Mouse (Mus musculus) embryonic facial prominence, embryonic 15.5 days (tissue): ENCODE results near the gene Endou. TPM values are rescaled to one million over a fixed set of nuclear protein-coding genes. Genes with fewer than 3 reads are reported as not detected.
A peak's percentile ranks its signal among the peaks of the same experiment; 100 is the strongest.
"Not testable (repeated sequence)": the region's sequence is repeated elsewhere in the genome, so short reads cannot be mapped to it uniquely, and the experiment has no call there.

ENCODE experiments used
- ATAC-seq: fragments of 200-750 bp; cut with Nextera tagmentation; 2 replicates; pipeline ENCODE4 v1.8.0; 2017; ENCODE audit warnings: low read depth, moderate TSS enrichment; ENCODE audit not compliant: insufficient number of reproducible peaks, low FRiP score, low TSS enrichment
- H3K27ac ChIP-seq: fragments of 300-500 bp; sonication (generic); replicated peaks from 2 replicates; pipeline ENCODE4 v1.5.1; 2015; ENCODE audit warnings: mild to moderate bottlenecking, inconsistent platforms
- H3K27me3 ChIP-seq: fragments of 300-500 bp; sonication (generic); 2 replicates; pipeline ENCODE4 v1.6.1; 2015; ENCODE audit warnings: inconsistent platforms
- H3K36me3 ChIP-seq: fragments of 300-500 bp; sonication (generic); 2 replicates; pipeline ENCODE4 v1.6.1; 2015; ENCODE audit warnings: mild to moderate bottlenecking, inconsistent platforms
- H3K4me1 ChIP-seq: fragments of 300-500 bp; sonication (generic); 2 replicates; pipeline ENCODE4 v1.6.1; 2015; ENCODE audit warnings: inconsistent platforms
- H3K4me2 ChIP-seq: fragments of 300-500 bp; sonication (generic); replicated peaks from 2 replicates; pipeline ENCODE4 v1.6.1; 2015; ENCODE audit warnings: mild to moderate bottlenecking, inconsistent platforms
- H3K4me3 ChIP-seq: fragments of 300-500 bp; sonication (generic); replicated peaks from 2 replicates; pipeline ENCODE4 v1.5.1; 2015; ENCODE audit warnings: mild to moderate bottlenecking, inconsistent platforms
- H3K9ac ChIP-seq: fragments of 300-500 bp; sonication (generic); 2 replicates; pipeline ENCODE4 v1.6.1; 2015; ENCODE audit warnings: inconsistent platforms
- H3K9me3 ChIP-seq: fragments of 300-500 bp; sonication (generic); replicated peaks from 2 replicates; pipeline ENCODE4 v1.6.1; 2016; ENCODE audit warnings: inconsistent platforms
- WGBS: fragments of 180-500 bp; shearing (Covaris S2); methylation state at CpG from one replicate; pipeline ENCODE4 v1.1.7; 2015; 5-methylcytosine and 5-hydroxymethylcytosine counted together
- polyA plus RNA-seq: library from polyadenylated mRNA; unstranded; fragments of >200 nt; fragmentation: Nextera tagmentation; extraction: Ambion mirVana; gene quantifications from 2 replicates; pipeline ENCODE4 v1.2.1, GENCODE M21; 2015

Endou gene
- polyA plus RNA-seq, 1 experiment from 2014 or later, result 35.9 TPM

- no peak overlapping the region for H3K4me3 ChIP-seq
- no peaks in the 10 kb centered on the region for H3K4me1 ChIP-seq
- H3K27ac ChIP-seq, result no peak overlapping the region
- H3K4me2 ChIP-seq, result no peak overlapping the region
- peaks cover 75% of the 10 kb centered on the region for H3K36me3 ChIP-seq
- no peaks in the 10 kb centered on the region for H3K27me3 ChIP-seq
- H3K9ac ChIP-seq, result no peak overlapping the region
- no peaks in the 10 kb centered on the region for H3K9me3 ChIP-seq
- no peak for ATAC-seq
- WGBS, result 92% methylated on average over 3 of the region's 3 CpGs
Measured at GRCm38 (mm10) chr15:97677341-97677740, 53.8 kb downstream of the Endou start.

GRCm38 (mm10) chr15:97675927-97676326 is 55.2 kb downstream of the Endou start:
- no peak overlapping the region for H3K27ac ChIP-seq
- no peak for ATAC-seq
- no peaks in the 10 kb centered on the region for H3K9me3 ChIP-seq
- no peak overlapping the region for H3K4me3 ChIP-seq
- H3K4me2 ChIP-seq, result no peak overlapping the region
- H3K36me3 ChIP-seq, result peaks cover 62% of the 10 kb centered on the region
- H3K4me1 ChIP-seq, result no peaks in the 10 kb centered on the region
- WGBS, result 88% methylated on average over 13 of the region's 13 CpGs
- H3K9ac ChIP-seq, result no peak overlapping the region
- H3K27me3 ChIP-seq, result no peaks in the 10 kb centered on the region

- no peak for ATAC-seq
- Histone ChIP-seq H3K9me3 (no peaks in the 10 kb centered on the region), H3K9ac (no peak overlapping the region), H3K36me3 (peaks cover 52% of the 10 kb centered on the region), H3K27me3 (no peaks in the 10 kb centered on the region), H3K4me3 (no peak overlapping the region), H3K27ac (no peak overlapping the region), H3K4me2 (no peak overlapping the region), H3K4me1 (no peaks in the 10 kb centered on the region)
- 94% methylated on average over 4 of the region's 4 CpGs for WGBS
Measured at GRCm38 (mm10) chr15:97674423-97674822, 56.7 kb downstream of the Endou start.

GRCm38 (mm10) chr15:97673256-97674000 is 57.7 kb downstream of the Endou start:
- ATAC-seq, result no peak
- Histone ChIP-seq H3K9ac (no peak overlapping the region), H3K4me1 (no peaks in the 10 kb centered on the region), H3K4me2 (no peak overlapping the region), H3K4me3 (no peak overlapping the region), H3K27me3 (no peaks in the 10 kb centered on the region), H3K9me3 (no peaks in the 10 kb centered on the region), H3K36me3 (peaks cover 49% of the 10 kb centered on the region), H3K27ac (no peak overlapping the region)
- WGBS, result 90% methylated on average over 7 of the region's 7 CpGs

- ATAC-seq, result peak; percentile 25; the same call in 1 of the 2 replicates
- Histone ChIP-seq H3K4me1 (no peaks in the 10 kb centered on the region), H3K4me3 (no peak overlapping the region), H3K27ac (no peak overlapping the region), H3K27me3 (no peaks in the 10 kb centered on the region), H3K9me3 (no peaks in the 10 kb centered on the region), H3K4me2 (no peak overlapping the region), H3K36me3 (peaks cover 37% of the 10 kb centered on the region), H3K9ac (no peak overlapping the region)
- WGBS, result 74% methylated on average over 9 of the region's 9 CpGs
Measured at GRCm38 (mm10) chr15:97672211-97672765, 58.9 kb downstream of the Endou start.

GRCm38 (mm10) chr15:97670554-97670953 is 60.6 kb downstream of the Endou start:
- no peak overlapping the region for H3K4me3 ChIP-seq
- H3K9ac ChIP-seq, result no peak overlapping the region
- H3K4me1 ChIP-seq, result no peaks in the 10 kb centered on the region
- 73% methylated on average over 6 of the region's 6 CpGs for WGBS
- no peak for ATAC-seq
- H3K36me3 ChIP-seq, result peaks cover 23% of the 10 kb centered on the region
- no peak overlapping the region for H3K4me2 ChIP-seq
- H3K9me3 ChIP-seq, result no peaks in the 10 kb centered on the region
- no peaks in the 10 kb centered on the region for H3K27me3 ChIP-seq
- no peak overlapping the region for H3K27ac ChIP-seq

- not testable (repeated sequence) for H3K4me2 ChIP-seq, H3K27ac ChIP-seq, ATAC-seq, H3K36me3 ChIP-seq, H3K9me3 ChIP-seq, H3K27me3 ChIP-seq, H3K4me3 ChIP-seq, H3K9ac ChIP-seq, H3K4me1 ChIP-seq
- 69% methylated on average over 17 of the region's 17 CpGs for WGBS
Measured at GRCm38 (mm10) chr15:97668158-97668877, 62.8 kb downstream of the Endou start.

- 30% methylated on average over 7 of the region's 7 CpGs for WGBS
- Histone ChIP-seq H3K27me3 (no peaks in the 10 kb centered on the region), H3K27ac (no peak overlapping the region), H3K4me1 (no peaks in the 10 kb centered on the region), H3K4me3 (no peak overlapping the region), H3K9ac (no peak overlapping the region), H3K9me3 (no peaks in the 10 kb centered on the region), H3K4me2 (0 out of 2 replicates have a peak overlapping the region, but pooled peaks have one; percentile 12), H3K36me3 (no peaks in the 10 kb centered on the region)
- no peak for ATAC-seq
Measured at GRCm38 (mm10) chr15:97667437-97667836, 63.7 kb downstream of the Endou start.

- Histone ChIP-seq H3K27ac (no peak overlapping the region), H3K4me3 (no peak overlapping the region), H3K9me3 (no peaks in the 10 kb centered on the region), H3K27me3 (no peaks in the 10 kb centered on the region), H3K4me2 (no peak overlapping the region), H3K36me3 (no peaks in the 10 kb centered on the region), H3K4me1 (no peaks in the 10 kb centered on the region), H3K9ac (no peak overlapping the region)
- 85% methylated on average over 10 of the region's 10 CpGs for WGBS
- no peak for ATAC-seq
Measured at GRCm38 (mm10) chr15:97666457-97666770, 64.7 kb downstream of the Endou start.

- Histone ChIP-seq H3K36me3 (no peaks in the 10 kb centered on the region), H3K9me3 (no peaks in the 10 kb centered on the region), H3K4me3 (no peak overlapping the region), H3K27me3 (no peaks in the 10 kb centered on the region), H3K4me1 (no peaks in the 10 kb centered on the region), H3K4me2 (no peak overlapping the region), H3K9ac (no peak overlapping the region), H3K27ac (no peak overlapping the region)
- no peak for ATAC-seq
- 71% methylated on average over 25 of the region's 25 CpGs for WGBS
Measured at GRCm38 (mm10) chr15:97665770-97666456, 65.2 kb downstream of the Endou start.

GRCm38 (mm10) chr15:97664981-97665668 is 66.0 kb downstream of the Endou start:
- no peaks in the 10 kb centered on the region for H3K4me1 ChIP-seq
- no peaks in the 10 kb centered on the region for H3K36me3 ChIP-seq
- H3K9ac ChIP-seq, result no peak overlapping the region
- H3K27ac ChIP-seq, result no peak overlapping the region
- H3K9me3 ChIP-seq, result no peaks in the 10 kb centered on the region
- no peak overlapping the region for H3K4me3 ChIP-seq
- H3K27me3 ChIP-seq, result no peaks in the 10 kb centered on the region
- no peak overlapping the region for H3K4me2 ChIP-seq
- 49% methylated on average over 16 of the region's 16 CpGs for WGBS
- no peak for ATAC-seq
